Mouse (Mus musculus) gastrocnemius, adult 8-10 months (tissue): ENCODE data around the gene Lingo4. TPM values are rescaled to one million over a fixed set of nuclear protein-coding genes. Genes with fewer than 3 reads are reported as not detected.
A peak's percentile ranks its signal among the peaks of the same experiment; 100 is the strongest.

Source experiments
- DNase-seq, 2 experiments: peaks; one replicate each; pipeline ENCODE4 v3.0.0; 2022; ENCODE audit warnings: low spot score in 2 of 2
- total RNA-seq, 4 experiments: library from RNA; stranded (reverse); gene quantifications; 2 replicates each; pipeline ENCODE4 v1.2.4; 2022

The Lingo4 gene
- total RNA-seq, 4 experiments from 2014 or later: 0.29 to 0.40 (median 0.33) TPM

GRCm38 (mm10) chr3:94386671-94387070 lies 11.6 kb upstream of the Lingo4 start:
- DNase-seq: no peak

- no peak for DNase-seq
Observed at GRCm38 (mm10) chr3:94387391-94387790, 10.9 kb upstream of the Lingo4 start.

GRCm38 (mm10) chr3:94388047-94388446 lies 10.3 kb upstream of the Lingo4 start:
- DNase-seq: no peak

GRCm38 (mm10) chr3:94389420-94389819 lies 8.9 kb upstream of the Lingo4 start:
- no peak for DNase-seq

GRCm38 (mm10) chr3:94391001-94391400 lies 7.3 kb upstream of the Lingo4 start:
- DNase-seq: no peak

- DNase-seq: no peak
Observed at GRCm38 (mm10) chr3:94392128-94392527, 6.2 kb upstream of the Lingo4 start.

GRCm38 (mm10) chr3:94393049-94393448 lies 5.3 kb upstream of the Lingo4 start:
- no peak for DNase-seq

GRCm38 (mm10) chr3:94396336-94396735 lies 2.0 kb upstream of the Lingo4 start:
- no peak for DNase-seq

- no peak for DNase-seq
Observed at GRCm38 (mm10) chr3:94396851-94397250, 1.5 kb upstream of the Lingo4 start.

- no peak for DNase-seq
Observed at GRCm38 (mm10) chr3:94398943-94399481, 695 bp downstream of the Lingo4 start.

GRCm38 (mm10) chr3:94399663-94400310 lies 1.5 kb downstream of the Lingo4 start:
- no peak for DNase-seq

- DNase-seq: peak in 1 of 2 experiments; percentile 37
Observed at GRCm38 (mm10) chr3:94402451-94402850, 4.1 kb downstream of the Lingo4 start.

GRCm38 (mm10) chr3:94404366-94405054 lies 6.2 kb downstream of the Lingo4 start:
- no peak for DNase-seq

- no peak for DNase-seq
Observed at GRCm38 (mm10) chr3:94405561-94405960, 7.2 kb downstream of the Lingo4 start.

- no peak for DNase-seq
Observed at GRCm38 (mm10) chr3:94412530-94412929, 14.2 kb downstream of the Lingo4 start.

- DNase-seq: peak; percentile 89 to 93
Observed at GRCm38 (mm10) chr3:94413031-94413679, 14.8 kb downstream of the Lingo4 start, which contains the start of gene Tdrkh. Tdrkh (plus strand) TSS chr3:94413273.

GRCm38 (mm10) chr3:94430980-94431379 lies 32.7 kb downstream of the Lingo4 start:
- no peak for DNase-seq

GRCm38 (mm10) chr3:94434305-94434704 lies 36.0 kb downstream of the Lingo4 start:
- DNase-seq: no peak

- no peak for DNase-seq
Observed at GRCm38 (mm10) chr3:94436420-94436819, 38.1 kb downstream of the Lingo4 start.

- DNase-seq: no peak
Observed at GRCm38 (mm10) chr3:94441182-94441581, 42.9 kb downstream of the Lingo4 start.

GRCm38 (mm10) chr3:94442951-94443596 lies 44.8 kb downstream of the Lingo4 start, which contains the start of gene Mrpl9:
Mrpl9 (plus strand) TSS chr3:94443318.
- DNase-seq: peak; percentile 90 to 93

GRCm38 (mm10) chr3:94443597-94443964 lies 45.3 kb downstream of the Lingo4 start, which contains the start of gene Oaz3:
Oaz3 (minus strand) TSS chr3:94443915.
- DNase-seq: no peak
